Mouse (Mus musculus) midbrain, embryonic 10.5 days (tissue): ENCODE data around the gene Tvp23b. TPM values are rescaled to one million over a fixed set of nuclear protein-coding genes. Genes with fewer than 3 reads are reported as not detected.

Experiments used
- DNase-seq: peaks from one replicate; pipeline ENCODE4 v3.0.0-alpha.2; 2017; ENCODE audit warnings: low spot score
- H3K27ac ChIP-seq: fragments of 300-500 bp; sonication (generic); replicated peaks from 2 replicates; pipeline ENCODE4 v1.5.1; 2016; ENCODE audit warnings: mild to moderate bottlenecking
- H3K27me3 ChIP-seq: fragments of 300-500 bp; sonication (generic); 2 replicates; pipeline ENCODE4 v1.6.1; 2016; ENCODE audit warnings: low read depth, mild to moderate bottlenecking; ENCODE audit not compliant: poor library complexity, severe bottlenecking
- H3K36me3 ChIP-seq: fragments of 300-500 bp; sonication (generic); 2 replicates; pipeline ENCODE4 v1.6.1; 2016; ENCODE audit warnings: mild to moderate bottlenecking, moderate library complexity
- H3K4me1 ChIP-seq: fragments of 300-500 bp; sonication (generic); 2 replicates; pipeline ENCODE4 v1.6.1; 2016
- H3K4me3 ChIP-seq: fragments of 300-500 bp; sonication (generic); 2 replicates; pipeline ENCODE4 v1.5.1; 2016; ENCODE audit warnings: mild to moderate bottlenecking, moderate library complexity
- H3K9me3 ChIP-seq: fragments of 300-500 bp; sonication (generic); replicated peaks from 2 replicates; pipeline ENCODE4 v1.6.1; 2016; ENCODE audit warnings: mild to moderate bottlenecking
- WGBS: fragments of 180-500 bp; shearing (Covaris S2); methylation state at CpG from one replicate; pipeline ENCODE4 v1.1.7; 2016; 5-methylcytosine and 5-hydroxymethylcytosine counted together
- polyA plus RNA-seq: library from polyadenylated mRNA; unstranded; fragments of >200 nt; fragmentation: Nextera tagmentation; extraction: Ambion mirVana; gene quantifications from 2 replicates; pipeline ENCODE4 v1.2.1, GENCODE M21; 2016

The Tvp23b gene
- polyA plus RNA-seq = 43.1 and 48.3 TPM in 2 replicates

- 2% methylated on average over 55 of the region's 55 CpGs for WGBS
- H3K9me3 ChIP-seq = no peaks in the 10 kb centered on the region
- DNase-seq = peak; percentile 99
- H3K4me1 ChIP-seq = peaks cover 16% of the 10 kb centered on the region
- H3K4me3 ChIP-seq = peak within 1 kb of the TSS; percentile 87
- no peaks in the 10 kb centered on the region for H3K27me3 ChIP-seq
- H3K36me3 ChIP-seq = peaks cover 12% of the 10 kb centered on the region; the same call in 1 of the 2 replicates
- peak within 1 kb of the TSS; percentile 90 for H3K27ac ChIP-seq
Observed at GRCm38 (mm10) chr11:62879220-62880048, at the start of gene Tvp23b. Gene Tvp23b (plus strand): TSS chr11:62879455.

GRCm38 (mm10) chr11:62830387-62830786, 48.9 kb upstream of the Tvp23b start:
- no peaks in the 10 kb centered on the region for H3K4me1 ChIP-seq
- H3K27me3 ChIP-seq = no peaks in the 10 kb centered on the region
- no peak for DNase-seq
- H3K27ac ChIP-seq = no peak overlapping the region
- WGBS = 79% methylated on average over 2 of the region's 2 CpGs
- no peaks in the 10 kb centered on the region for H3K9me3 ChIP-seq
- H3K4me3 ChIP-seq = no peak overlapping the region
- H3K36me3 ChIP-seq = no peaks in the 10 kb centered on the region

GRCm38 (mm10) chr11:62831906-62832305, 47.3 kb upstream of the Tvp23b start:
- Histone ChIP-seq H3K4me3 (no peak overlapping the region), H3K9me3 (no peaks in the 10 kb centered on the region), H3K4me1 (no peaks in the 10 kb centered on the region), H3K36me3 (no peaks in the 10 kb centered on the region), H3K27ac (no peak overlapping the region), H3K27me3 (no peaks in the 10 kb centered on the region)
- DNase-seq = no peak

- H3K27ac ChIP-seq = no peak overlapping the region
- no peaks in the 10 kb centered on the region for H3K36me3 ChIP-seq
- H3K4me1 ChIP-seq = peaks cover 17% of the 10 kb centered on the region
- H3K27me3 ChIP-seq = no peaks in the 10 kb centered on the region
- DNase-seq = no peak
- H3K4me3 ChIP-seq = no peak overlapping the region
- WGBS = 91% methylated on average over 5 of the region's 5 CpGs
- no peaks in the 10 kb centered on the region for H3K9me3 ChIP-seq
Observed at GRCm38 (mm10) chr11:62844562-62844961, 34.7 kb upstream of the Tvp23b start.

- DNase-seq = no peak
- 73% methylated on average over 3 of the region's 3 CpGs for WGBS
- Histone ChIP-seq H3K27ac (no peak overlapping the region), H3K9me3 (no peaks in the 10 kb centered on the region), H3K4me3 (no peak overlapping the region), H3K36me3 (no peaks in the 10 kb centered on the region), H3K4me1 (peaks cover 17% of the 10 kb centered on the region), H3K27me3 (no peaks in the 10 kb centered on the region)
Observed at GRCm38 (mm10) chr11:62845730-62846129, 33.5 kb upstream of the Tvp23b start.

GRCm38 (mm10) chr11:62846961-62847654, 32.1 kb upstream of the Tvp23b start, which contains the start of gene Fbxw10:
Gene Fbxw10 (plus strand): TSS chr11:62847069.
- peak within 1 kb of the TSS; percentile 40 for H3K4me3 ChIP-seq
- DNase-seq = peak; percentile 16
- H3K27me3 ChIP-seq = no peaks in the 10 kb centered on the region
- peaks cover 17% of the 10 kb centered on the region for H3K4me1 ChIP-seq
- H3K27ac ChIP-seq = peak within 1 kb of the TSS; percentile 70
- H3K36me3 ChIP-seq = no peaks in the 10 kb centered on the region
- WGBS = 31% methylated on average over 12 of the region's 12 CpGs
- H3K9me3 ChIP-seq = no peaks in the 10 kb centered on the region

GRCm38 (mm10) chr11:62847655-62848191, 31.5 kb upstream of the Tvp23b start:
- Histone ChIP-seq H3K36me3 (no peaks in the 10 kb centered on the region), H3K4me1 (peaks cover 17% of the 10 kb centered on the region), H3K27ac (peak overlapping the region; percentile 70; the same call in 1 of the 2 replicates), H3K4me3 (no peak overlapping the region), H3K9me3 (no peaks in the 10 kb centered on the region), H3K27me3 (no peaks in the 10 kb centered on the region)
- no peak for DNase-seq
- WGBS = 66% methylated on average over 4 of the region's 4 CpGs

GRCm38 (mm10) chr11:62848301-62848700, 31.0 kb upstream of the Tvp23b start:
- H3K36me3 ChIP-seq = no peaks in the 10 kb centered on the region
- no peaks in the 10 kb centered on the region for H3K27me3 ChIP-seq
- H3K27ac ChIP-seq = no peak overlapping the region
- H3K9me3 ChIP-seq = no peaks in the 10 kb centered on the region
- H3K4me1 ChIP-seq = peaks cover 17% of the 10 kb centered on the region
- H3K4me3 ChIP-seq = no peak overlapping the region
- no peak for DNase-seq
- WGBS = 60% methylated on average over 2 of the region's 2 CpGs

- DNase-seq = no peak
- H3K27ac ChIP-seq = no peak overlapping the region
- WGBS = 75% methylated on average over 1 of the region's 1 CpGs
Observed at GRCm38 (mm10) chr11:62851199-62851598, 28.1 kb upstream of the Tvp23b start.

GRCm38 (mm10) chr11:62853334-62853733, 25.9 kb upstream of the Tvp23b start:
- no peaks in the 10 kb centered on the region for H3K36me3 ChIP-seq
- DNase-seq = no peak
- no peaks in the 10 kb centered on the region for H3K9me3 ChIP-seq
- no peaks in the 10 kb centered on the region for H3K27me3 ChIP-seq
- no peak overlapping the region for H3K4me3 ChIP-seq
- no peak overlapping the region for H3K27ac ChIP-seq
- peaks cover 2% of the 10 kb centered on the region for H3K4me1 ChIP-seq
- WGBS = 95% methylated on average over 6 of the region's 6 CpGs

More at GRCm38 (mm10) chr11:62851199-62851598, 28.1 kb upstream of the Tvp23b start:
- Histone ChIP-seq H3K9me3 (no peaks in the 10 kb centered on the region), H3K27me3 (no peaks in the 10 kb centered on the region), H3K4me3 (no peak overlapping the region), H3K36me3 (no peaks in the 10 kb centered on the region), H3K4me1 (peaks cover 17% of the 10 kb centered on the region)

GRCm38 (mm10) chr11:62865562-62865961, 13.7 kb upstream of the Tvp23b start:
- Histone ChIP-seq H3K4me3 (no peak overlapping the region), H3K9me3 (no peaks in the 10 kb centered on the region), H3K4me1 (no peaks in the 10 kb centered on the region), H3K27ac (no peak overlapping the region), H3K27me3 (no peaks in the 10 kb centered on the region), H3K36me3 (no peaks in the 10 kb centered on the region)
- 83% methylated on average over 4 of the region's 4 CpGs for WGBS
- no peak for DNase-seq

- 87% methylated on average over 7 of the region's 7 CpGs for WGBS
- no peaks in the 10 kb centered on the region for H3K9me3 ChIP-seq
- no peaks in the 10 kb centered on the region for H3K27me3 ChIP-seq
- H3K27ac ChIP-seq = no peak overlapping the region
- H3K4me1 ChIP-seq = no peaks in the 10 kb centered on the region
- H3K4me3 ChIP-seq = no peak overlapping the region
- DNase-seq = no peak
- no peaks in the 10 kb centered on the region for H3K36me3 ChIP-seq
Observed at GRCm38 (mm10) chr11:62866685-62867084, 12.6 kb upstream of the Tvp23b start.

GRCm38 (mm10) chr11:62869201-62869600, 10.1 kb upstream of the Tvp23b start:
- Histone ChIP-seq H3K4me1 (no peaks in the 10 kb centered on the region), H3K27me3 (no peaks in the 10 kb centered on the region), H3K4me3 (no peak overlapping the region), H3K27ac (no peak overlapping the region), H3K9me3 (no peaks in the 10 kb centered on the region), H3K36me3 (no peaks in the 10 kb centered on the region)
- no peak for DNase-seq
- 84% methylated on average over 5 of the region's 5 CpGs for WGBS
